Mouse (Mus musculus): ENCODE data around the gene Serpina1f. TPM values are rescaled to one million over a fixed set of nuclear protein-coding genes. Genes with fewer than 3 reads are reported as not detected.
"Not testable (repeated sequence)": the region's sequence is repeated elsewhere in the genome, so short reads cannot be mapped to it uniquely, and the experiment has no call there.

The Serpina1f gene
- total RNA-seq (2021): not detected in 2 replicates
- long read RNA-seq: 0 reads

DNA sequence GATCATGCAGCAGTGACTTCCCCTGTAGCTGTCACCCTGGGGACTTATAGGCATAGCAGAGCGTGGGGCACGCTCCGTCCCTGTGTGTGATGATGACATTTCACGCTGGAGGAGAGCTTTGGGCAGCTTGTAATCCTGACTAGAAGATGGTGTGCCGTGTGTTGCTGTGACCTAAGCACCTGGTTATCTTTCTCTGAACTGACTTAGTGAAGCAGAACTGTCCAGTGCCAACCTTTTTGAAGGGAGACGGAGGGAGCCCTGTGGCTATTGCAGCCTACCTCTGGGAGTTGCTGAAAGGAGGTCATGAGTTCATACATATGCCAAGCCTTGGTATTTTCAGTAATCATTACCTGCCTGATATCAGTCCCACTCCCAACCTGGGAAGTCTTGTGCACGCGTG is at the start of gene Serpina1f:
Gene Serpina1f, minus strand, starts transcription at position 101 of the 400 bp plus-strand sequence.
- no peak for DNase-seq

DNA sequence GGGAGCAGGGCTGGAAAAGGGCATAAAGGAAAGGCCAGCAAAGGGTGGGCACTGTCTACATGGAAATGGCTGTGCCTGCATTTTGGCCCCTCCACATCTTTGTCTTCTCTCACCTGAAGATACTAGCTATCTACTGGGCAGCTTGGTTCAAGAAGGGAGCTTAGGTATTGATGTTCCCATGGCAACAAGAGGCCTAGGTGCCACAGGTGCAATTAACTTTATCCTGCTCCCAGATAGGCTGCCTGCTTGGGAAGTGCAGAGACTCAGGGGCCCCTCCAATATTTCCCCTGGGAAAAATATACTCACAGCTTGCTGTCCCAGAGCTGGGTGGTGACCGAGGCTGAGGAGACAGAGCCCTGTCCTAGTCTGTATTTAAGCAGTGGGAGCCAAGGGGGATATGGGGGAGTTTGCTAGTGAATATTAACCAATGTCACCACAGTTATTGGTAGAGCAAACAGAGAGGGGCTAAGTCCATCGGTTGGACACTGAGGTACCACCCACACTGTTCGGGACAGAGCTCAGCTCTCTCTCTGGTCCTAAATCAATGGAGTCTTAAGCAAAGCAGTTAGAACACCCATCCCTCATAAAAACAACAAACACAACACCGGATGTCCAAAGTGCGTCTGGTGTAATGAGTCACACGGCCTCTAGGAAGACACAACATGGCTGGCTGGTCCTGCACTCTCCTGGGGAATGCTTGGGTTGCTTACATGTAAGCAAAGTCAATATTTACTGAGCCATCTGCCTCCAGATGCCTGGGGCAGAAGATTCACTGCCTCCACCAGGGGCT is 42.7 kb upstream of the Serpina1f start:
- not testable (repeated sequence) for DNase-seq

DNA sequence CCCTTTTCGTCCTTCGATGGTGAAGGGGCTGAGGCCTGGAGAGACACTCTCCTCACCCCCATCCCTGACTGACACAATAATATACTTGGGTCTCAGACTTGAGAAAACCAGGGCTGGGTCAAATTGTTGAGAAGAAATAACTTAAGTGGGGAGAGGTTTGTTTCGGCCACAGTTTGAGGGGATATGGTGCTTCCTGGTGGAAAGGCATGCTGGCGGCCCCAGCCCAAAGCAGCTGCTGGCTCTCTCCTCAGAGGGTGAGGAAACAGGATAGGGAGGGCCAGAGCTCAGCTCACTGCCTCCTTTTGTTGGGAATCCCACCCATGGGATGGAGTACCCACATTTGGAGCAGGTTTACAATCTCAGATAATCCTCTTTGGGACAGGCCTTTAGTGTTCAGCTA is 40.2 kb upstream of the Serpina1f start:
- not testable (repeated sequence) for DNase-seq

DNA sequence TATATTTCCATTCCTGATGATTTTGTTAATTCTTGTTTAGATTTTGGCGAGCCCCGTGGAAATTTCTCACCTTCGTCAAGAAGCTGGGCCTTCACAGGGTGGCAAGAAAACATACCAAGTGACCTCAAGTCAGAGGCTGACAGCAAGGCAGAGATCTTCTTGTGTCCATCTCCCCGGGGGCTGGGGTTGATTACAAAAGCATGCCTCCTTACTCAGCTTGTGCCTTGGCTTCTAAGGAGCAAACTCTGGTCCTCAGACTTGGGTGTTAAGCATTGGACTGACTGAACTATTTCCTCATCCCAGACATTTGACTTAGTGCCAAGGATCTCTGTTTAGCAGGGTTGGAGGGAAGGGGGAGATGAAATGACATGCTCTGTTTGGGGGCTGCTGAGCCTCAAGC is 39.8 kb upstream of the Serpina1f start:
- not testable (repeated sequence) for DNase-seq

DNA sequence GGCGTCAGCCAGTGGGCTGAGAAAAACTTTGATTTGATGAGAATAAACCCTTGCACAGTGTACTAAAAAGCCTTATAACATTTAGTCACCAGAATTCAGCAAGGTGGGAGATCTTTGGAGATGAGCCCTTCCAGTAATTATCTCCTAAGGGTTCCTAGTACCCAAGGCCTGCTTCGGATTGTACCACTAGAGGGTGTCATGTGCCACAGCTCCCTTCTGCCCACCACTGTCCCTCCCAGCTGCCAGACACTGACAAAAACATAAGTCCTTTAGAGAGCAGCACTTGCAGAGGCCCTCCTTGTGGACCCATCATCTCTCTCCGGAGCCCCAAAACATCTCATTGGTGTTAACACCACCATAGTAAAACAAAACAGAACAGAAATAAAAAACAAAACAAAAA is 16.2 kb upstream of the Serpina1f start:
- DNase-seq: peak; percentile 46

DNA sequence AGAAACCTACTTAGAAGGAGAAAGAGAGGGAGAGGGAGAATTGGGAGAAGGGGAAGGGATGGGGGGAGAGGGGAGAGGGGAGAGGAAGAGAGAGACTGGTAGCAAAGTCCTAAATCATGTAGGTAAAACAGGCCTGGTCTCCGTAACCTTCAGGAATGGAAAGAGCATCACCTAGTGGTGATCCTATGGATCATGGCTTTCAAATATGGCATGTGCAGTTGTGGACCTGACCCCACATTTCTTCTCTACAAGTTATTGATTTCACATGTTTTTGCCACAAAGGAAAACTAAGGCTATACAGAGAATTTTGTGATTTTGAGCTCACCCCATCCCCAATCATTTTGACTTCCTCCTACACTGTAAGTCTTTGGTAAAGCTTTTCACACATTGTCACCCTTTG is 15.1 kb upstream of the Serpina1f start:
- no peak for DNase-seq

DNA sequence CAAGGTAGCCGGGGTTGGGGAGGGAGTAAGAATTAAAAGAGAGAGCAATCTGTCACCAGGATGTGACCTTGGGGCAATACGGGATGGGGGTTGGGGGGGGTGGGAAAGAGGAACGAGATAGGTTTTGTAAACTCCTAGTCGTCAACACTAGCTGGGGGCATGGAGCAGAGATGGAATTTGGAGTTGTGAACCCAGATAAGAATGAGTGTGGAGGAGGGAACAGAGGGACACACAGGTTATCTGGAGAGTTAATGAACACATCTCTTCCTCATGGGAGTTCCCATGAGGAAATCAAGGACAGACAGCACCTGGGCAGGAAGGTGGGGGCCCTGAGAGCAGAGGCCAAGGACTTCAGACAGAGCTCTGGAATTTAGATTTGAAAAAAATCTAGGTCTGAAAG is 10.8 kb upstream of the Serpina1f start:
- no peak for DNase-seq

DNA sequence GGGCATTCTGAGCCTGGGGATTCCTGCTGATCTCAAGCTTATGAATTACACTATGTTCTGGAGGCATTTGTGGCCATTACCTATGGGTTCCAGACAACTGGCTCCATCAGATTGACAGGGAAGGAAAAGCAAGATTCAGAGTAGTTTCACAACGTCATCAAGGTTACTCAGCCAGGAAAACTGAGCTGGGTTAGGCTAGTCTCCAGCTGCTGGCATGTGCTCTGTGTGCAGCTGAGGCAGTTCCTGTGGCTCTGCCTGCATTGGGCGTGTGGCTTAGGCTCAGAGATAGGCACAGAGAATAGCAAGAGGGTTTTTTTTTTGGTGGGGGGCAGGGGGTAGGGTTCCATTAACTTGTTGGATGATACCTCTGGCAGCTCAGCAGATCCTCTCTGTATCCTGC is 10.2 kb upstream of the Serpina1f start:
- DNase-seq: peak; percentile 15

DNA sequence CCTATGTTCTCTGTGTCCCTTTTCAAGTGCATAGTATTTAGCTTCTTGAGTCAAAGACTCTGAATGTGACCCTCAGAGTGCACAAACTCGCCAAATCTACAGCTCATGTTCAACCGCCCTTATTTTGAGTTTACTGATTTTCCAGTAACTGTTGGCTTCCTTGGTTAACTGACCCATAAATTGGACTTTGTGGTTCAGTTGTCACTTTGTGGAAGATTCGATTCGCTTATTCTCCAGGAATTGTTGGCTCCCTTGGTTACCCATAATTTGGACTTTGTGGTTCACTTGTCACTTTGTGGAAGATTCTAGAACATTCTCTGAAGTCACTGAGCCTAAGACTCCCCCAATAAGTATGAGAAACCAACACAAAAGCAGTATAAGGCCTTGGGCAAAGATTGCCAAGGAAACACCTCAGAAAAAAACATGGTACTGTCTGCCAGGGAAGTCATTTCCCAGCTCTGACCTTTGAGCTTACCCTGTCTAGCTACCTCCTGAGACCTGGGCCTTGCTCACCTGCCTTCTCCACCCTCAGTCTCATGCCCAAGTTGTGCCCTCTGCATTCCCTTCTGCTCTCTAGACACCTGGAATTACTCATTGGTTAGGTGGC is 4.9 kb upstream of the Serpina1f start:
- DNase-seq: no peak

DNA sequence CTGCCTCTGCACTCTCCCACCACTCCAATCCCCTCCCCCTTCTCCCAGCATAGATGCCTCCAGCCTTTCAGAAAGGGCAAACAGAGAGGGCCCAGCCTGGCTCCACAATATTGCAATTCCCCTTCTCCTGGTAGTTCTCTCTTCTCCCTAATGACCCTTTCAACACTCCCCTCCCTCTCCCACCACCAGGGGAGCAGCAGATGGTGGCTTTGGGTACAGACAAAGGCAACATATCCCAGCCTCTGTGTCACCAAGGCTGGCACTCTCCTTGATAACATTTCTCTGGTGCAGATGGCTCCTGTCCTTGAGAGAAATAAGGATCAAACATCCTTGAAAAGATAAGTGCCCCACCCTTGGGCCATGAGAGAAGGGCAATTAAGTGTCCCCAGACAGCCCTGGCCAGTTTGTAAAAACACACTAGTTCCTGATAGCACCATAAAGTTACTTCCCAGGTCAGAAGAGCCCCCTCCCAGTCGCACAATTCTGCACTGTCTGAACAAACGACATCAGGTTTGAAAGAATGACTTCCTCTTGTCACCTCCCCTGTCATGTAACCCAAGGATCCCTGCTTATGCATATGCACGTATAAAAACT is 7.0 kb downstream of the Serpina1f start:
- DNase-seq: no peak

DNA sequence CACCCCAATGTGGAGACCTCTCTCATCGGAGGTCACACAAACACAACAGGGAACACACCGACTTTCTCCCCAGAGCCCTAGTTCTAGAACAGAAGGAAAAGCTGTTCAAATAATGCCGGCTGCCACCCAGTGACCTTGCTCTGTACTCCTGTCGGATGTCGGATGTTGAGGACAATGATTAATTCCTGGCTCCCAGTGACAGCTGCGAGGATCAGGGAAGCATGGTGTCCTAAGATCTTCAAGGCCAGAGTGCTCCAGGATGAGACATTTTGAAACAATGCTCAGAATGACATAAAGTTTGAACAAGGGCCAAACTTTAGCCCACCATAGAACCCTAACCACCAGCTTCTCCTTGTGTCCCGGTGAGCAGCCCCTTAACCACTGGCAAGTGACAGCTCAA is 8.3 kb downstream of the Serpina1f start:
- DNase-seq: peak; percentile 31

DNA sequence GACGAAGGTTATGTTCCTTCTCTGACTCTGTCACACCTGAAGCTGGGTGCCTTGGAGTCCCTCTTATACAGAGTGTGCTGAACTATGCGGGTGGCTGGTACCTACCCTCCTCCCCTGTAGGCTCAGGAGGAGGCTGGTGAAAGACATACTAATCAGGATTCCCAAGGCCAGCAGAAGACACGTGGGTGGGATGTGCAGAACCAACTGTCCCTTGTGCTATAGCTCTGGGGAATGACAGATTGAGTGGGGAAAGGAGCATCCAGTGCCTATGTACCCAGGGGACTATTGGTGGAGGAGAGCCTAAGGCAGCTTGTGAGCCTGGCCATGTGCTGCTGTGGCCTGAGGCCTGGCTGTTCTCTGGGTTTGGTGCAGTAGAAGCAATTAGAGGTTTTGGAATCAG is 9.3 kb downstream of the Serpina1f start:
- no peak for DNase-seq

DNA sequence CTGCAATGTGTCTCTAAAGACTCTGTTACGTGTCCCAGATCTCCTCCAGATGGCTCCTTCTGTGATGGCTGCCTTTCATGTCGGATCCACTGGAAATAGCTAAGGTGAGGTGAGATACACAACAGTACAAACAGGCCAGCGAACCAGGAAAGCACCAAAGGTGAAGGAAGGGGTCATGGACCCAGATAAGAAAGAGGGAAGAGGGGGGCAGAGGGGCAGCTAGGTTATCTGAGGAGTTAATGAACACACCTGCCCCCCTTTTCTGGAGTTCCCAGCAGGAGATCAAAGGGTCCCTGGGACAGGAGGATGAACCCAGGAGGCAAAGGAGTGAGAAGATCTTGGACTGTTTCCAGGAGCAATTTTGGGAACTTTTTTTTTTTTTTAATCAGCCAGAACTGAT is 9.9 kb downstream of the Serpina1f start:
- no peak for DNase-seq

DNA sequence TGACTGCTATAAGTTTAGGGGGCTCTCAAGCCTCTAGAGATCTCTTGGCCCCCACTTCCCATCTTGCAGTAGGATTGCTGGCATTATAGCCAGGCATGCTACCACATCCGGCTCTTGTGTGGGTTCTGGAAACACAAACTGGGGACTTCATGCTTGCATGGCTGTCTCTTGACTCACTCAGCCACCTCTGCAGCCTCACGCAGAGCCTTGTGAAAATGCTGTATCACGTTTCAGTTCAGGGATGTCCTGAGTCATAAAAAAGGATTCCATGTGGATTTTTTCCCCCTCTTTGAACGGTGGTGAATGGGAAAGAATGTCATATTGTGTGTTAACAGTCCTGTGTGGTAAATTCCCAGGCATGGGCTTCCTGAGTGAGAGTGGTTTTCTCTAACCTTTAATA is 11.6 kb downstream of the Serpina1f start:
- DNase-seq: no peak

DNA sequence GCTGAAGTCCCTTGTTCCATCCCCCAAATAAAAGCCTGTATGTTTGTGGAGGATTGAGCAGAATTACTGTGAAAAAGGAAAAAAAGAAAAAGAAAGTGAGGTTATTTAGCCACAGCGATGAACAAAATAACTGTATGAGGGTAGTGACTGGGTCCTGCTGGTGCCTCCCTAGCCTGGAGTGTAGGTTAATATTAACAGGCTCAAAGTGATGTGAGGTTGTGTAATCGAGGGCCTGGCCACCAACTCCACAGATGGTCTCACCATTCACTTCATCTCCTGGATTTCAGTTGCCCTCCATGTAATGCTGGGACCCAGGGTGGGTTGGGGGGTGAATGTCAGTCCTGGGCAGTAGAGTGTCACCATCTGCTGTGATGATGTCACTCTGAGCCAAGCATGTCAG is 13.6 kb downstream of the Serpina1f start:
- no peak for DNase-seq

DNA sequence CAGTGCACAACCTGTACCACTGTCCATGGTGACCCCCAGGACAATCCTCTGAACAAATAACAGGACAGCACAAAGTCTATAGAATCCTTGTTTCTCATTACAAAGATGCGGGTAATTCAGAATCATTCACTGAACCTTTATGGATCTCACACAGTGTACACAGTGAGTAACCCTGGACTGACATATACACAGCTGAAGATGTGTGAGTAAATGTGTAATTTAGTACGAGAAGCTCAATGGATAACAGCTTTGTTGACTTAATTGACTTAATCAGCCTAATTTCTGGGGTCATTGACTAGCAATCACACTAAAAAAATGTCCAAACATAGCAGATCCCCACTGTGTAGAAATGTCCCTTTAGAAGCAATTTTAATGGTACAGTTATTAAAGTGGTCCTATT is 14.2 kb downstream of the Serpina1f start:
- no peak for DNase-seq

DNA sequence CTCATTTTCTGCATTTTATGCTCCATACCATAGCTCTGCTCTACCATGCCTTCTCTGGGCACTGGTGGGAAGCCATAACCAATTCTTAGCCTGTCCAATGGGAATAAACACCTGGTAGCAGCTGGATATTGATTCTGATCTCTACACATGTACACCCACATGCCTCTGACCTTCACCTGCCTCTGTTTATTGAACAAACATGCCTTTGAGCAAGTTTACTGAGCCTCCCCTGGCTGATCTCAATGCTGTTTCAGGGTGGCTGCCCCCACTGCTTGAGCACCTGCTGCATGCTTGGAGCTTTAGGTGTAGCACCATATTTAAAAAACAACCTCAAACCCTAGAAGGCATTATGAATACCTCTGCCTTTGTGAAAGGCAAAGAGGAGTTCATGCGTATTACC is 15.5 kb downstream of the Serpina1f start:
- not testable (repeated sequence) for DNase-seq

DNA sequence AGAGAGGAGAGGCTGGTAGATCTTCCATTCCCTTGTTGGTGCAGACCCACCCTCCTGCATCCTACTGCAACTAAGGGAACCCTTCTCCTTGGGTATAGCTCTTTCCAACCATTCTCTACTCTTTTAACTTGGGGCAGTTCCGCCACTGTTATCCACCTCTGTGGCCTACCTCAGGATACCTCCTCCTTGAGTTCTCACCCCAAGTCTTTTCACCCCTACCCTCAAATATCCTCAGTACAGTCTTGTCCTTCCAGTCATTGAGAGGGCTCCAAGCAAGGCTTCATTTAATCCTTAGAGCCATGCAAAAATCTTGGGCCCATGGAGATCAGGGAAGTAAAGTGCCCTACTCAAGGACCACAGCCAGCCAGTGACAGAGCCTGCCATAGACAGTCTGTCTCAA is 19.3 kb downstream of the Serpina1f start, which contains the start of gene Serpina16:
Gene Serpina16, minus strand, starts transcription at position 101 of the 400 bp plus-strand sequence.
- DNase-seq: no peak

DNA sequence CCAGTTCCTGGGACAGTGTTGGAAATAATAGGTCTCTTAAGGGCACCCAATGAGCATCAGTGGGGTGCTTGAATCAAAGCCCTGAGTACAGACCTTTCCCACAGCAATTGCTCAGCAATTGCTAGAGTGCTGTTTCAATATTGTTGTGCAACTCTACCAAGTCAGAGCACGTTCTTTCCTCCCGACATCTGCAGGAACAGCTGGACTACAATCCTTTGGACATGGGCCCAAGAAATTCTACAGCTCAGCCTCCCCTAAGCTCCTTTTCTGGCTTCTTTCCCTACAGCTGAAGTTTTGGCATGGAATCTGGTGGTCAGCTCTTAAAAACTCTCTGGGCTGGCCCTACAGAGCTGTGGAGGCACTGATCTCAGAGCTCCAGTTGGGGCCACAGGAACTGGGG is 22.1 kb downstream of the Serpina1f start:
- no peak for DNase-seq

DNA sequence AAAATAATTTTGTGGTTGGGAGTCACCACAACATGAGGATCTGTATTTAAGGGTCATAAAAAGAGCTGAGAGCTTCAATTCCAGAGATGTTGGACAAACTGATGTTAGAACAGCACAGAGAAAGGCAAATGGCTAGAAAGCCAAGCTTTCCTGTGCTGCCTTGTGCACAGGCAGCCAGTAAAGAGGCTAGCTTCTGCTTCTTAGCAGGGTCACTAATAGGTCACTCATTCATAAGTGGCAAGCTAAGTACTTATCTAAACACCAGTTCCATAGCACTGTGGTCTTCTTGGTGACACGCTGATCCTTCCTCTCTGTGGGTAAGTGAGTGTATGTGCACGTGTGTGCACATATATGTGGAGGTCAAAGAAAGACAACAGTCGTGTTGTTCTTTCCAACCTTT is 23.8 kb downstream of the Serpina1f start:
- no peak for DNase-seq

DNA sequence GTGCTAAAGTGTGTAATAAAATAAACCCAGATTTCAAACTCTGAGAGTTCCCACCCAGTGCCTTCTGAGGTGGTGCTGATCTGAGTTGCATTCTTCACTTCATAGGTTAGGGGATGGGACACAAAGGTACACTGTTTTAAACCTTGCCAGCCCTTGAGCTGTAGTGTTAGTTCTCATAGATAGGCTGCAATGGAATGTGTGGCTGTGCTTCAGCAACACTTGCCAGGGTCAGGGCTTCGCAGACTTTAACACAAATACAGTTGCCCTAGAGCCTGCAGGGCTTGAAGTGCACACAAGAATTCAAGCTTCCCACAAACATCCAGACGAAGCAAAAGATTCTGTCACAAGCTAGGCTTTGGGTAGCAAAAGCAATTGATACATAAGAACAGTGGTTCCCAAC is 24.4 kb downstream of the Serpina1f start:
- DNase-seq: no peak

DNA sequence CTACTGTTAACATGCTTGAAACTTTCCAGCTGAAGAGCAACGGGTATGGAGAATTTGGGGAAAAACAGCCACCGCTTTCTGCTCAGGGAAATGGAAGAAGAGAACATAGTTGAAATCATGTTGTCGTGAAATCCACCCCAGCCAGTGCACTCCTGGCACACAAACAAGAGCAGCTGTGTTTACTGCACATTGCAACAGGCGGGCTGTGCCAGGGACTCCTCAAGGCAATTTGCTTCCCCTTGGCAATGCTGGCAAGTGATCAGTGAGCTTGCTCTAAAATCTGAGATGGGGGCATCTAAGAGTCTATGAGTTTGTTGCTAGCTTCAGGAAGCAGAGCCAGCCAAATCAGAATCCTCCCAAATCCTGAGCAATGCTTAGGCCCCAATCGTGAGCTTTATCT is 25.0 kb downstream of the Serpina1f start:
- DNase-seq: no peak

DNA sequence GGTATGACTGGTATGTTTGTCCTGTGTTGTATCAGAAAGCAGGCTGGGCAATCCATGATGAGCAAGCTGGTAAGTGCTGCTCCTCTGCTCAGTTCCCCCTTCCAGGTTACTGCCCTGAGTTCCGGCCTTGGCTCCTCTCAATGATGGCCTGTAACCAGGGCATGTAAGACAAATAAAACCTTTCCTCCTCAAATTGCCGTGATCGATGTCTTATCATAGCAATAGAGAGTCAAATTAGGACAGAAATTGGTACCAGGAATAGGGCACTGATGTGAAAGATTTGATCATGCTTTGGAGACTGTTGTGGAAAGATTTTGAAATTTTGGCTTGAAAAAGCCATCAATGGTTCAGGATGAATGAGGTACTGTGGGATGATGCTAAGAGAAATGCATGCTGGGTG is 30.0 kb downstream of the Serpina1f start:
- DNase-seq: no peak

DNA sequence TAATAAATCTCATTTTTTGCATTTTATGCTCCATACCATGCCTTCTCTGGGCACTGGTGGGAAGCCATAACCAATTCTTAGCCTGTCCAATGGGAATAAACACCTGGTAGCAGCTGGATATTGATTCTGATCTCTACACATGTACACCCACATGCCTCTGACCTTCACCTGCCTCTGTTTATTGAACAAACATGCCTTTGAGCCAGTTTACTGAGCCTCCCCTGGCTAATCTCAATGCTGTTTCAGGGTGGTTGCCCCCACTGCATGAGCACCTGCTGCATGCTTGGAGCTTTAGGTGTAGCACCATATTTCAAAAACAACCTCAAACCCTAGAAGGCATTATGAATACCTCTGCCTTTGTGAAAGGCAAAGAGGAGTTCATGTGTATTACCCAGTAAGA is 33.3 kb downstream of the Serpina1f start:
- DNase-seq: not testable (repeated sequence)
